In the genomic region with DNA sequence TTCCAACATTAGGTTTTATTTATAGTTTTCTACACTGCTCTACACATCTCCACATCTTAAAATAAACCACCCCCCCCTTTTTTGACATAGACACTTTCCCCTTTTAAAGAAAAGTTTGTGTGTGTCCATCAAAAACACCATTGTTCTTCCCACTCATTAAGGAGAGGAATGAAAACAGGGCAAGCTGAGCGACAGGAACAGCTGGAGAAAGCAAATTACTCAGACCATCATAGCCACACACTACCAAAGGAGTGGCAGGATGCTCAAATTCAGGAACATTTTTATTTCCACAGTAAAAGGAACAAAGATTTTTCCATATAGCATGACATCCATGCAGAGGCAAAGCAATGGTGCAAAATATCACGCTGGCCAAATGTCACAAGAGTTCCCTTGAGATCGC, we compare ENCODE assay signal across 18 mouse cellular contexts.
"Had no signal": no experiment of that assay in that cellular context is flagged by ENCODE, and none has a peak within 500 bp of the region (broad histone marks: within the 10 kb centered on the region; RNA-seq: fewer than 3 reads in every experiment).

No protein-coding gene starts in this region.

- H3K4me3 ChIP-seq: lung, embryonic 15.5 days; megakaryocyte, embryonic 14.5 days; midbrain, embryonic 13.5 days; midbrain, embryonic 15.5 days; neural tube, embryonic 12.5 days; stomach, embryonic 15.5 days had no signal

- H3K9me3 ChIP-seq: lung, embryonic 15.5 days; megakaryocyte, embryonic 14.5 days; midbrain, embryonic 13.5 days; midbrain, embryonic 15.5 days; neural tube, embryonic 12.5 days; stomach, embryonic 15.5 days had no signal

- H3K4me1 ChIP-seq: lung, embryonic 15.5 days; megakaryocyte, embryonic 14.5 days; stomach, embryonic 15.5 days had no signal

- H3K36me3 ChIP-seq: lung, embryonic 15.5 days; midbrain, embryonic 15.5 days; neural tube, embryonic 12.5 days; stomach, embryonic 15.5 days had no signal

- ATAC-seq: liver, postnatal 0 days; lung, postnatal 0 days; midbrain, embryonic 13.5 days; midbrain, embryonic 15.5 days had no signal

- H3K27ac ChIP-seq: lung, embryonic 15.5 days; macrophage; neural tube, embryonic 12.5 days; stomach, embryonic 15.5 days; stomach, postnatal 0 days had no signal

- H3K4me2 ChIP-seq: lung, embryonic 15.5 days; midbrain, embryonic 11.5 days; midbrain, embryonic 13.5 days; midbrain, embryonic 15.5 days; neural tube, embryonic 12.5 days; stomach, embryonic 15.5 days had no signal

- DNase-seq: liver, postnatal 0 days; lung, adult 2 months; lung, postnatal 14 days; lung, postnatal 36 days; right cerebral cortex, postnatal 14 days; thymus, adult 2 months; thymus, postnatal 25 days; thymus, postnatal 4 days had no signal

- H3K9ac ChIP-seq: liver, postnatal 0 days; lung, embryonic 15.5 days; midbrain, embryonic 13.5 days; midbrain, embryonic 15.5 days; neural tube, embryonic 12.5 days; stomach, embryonic 15.5 days had no signal

- H3K27me3 ChIP-seq: lung, embryonic 15.5 days; megakaryocyte, embryonic 14.5 days; midbrain, embryonic 13.5 days; midbrain, embryonic 15.5 days; neural tube, embryonic 12.5 days; stomach, embryonic 15.5 days had no signal
